In the genomic region with DNA sequence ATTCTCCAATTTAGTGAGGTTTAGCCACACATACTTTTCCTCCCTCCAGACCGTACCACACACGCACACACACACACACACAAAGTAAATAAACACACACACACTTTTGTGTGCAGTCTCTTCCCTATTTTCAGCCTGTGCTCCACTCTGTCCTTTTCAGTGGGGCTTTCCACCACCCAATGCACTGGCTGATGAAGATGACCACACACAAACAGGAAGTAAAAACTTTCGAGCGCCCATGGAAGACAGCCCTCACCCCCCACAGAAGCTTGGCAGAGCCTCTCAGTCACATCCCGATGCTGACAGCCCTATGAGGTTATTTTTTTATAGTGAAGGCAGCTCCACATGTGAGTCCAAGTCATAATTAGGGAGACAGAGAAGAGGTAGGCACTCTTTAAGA, we compare ENCODE assay signal across 15 mouse cellular contexts.
"Had no signal": no experiment of that assay in that cellular context is flagged by ENCODE, and none has a peak within 500 bp of the region (broad histone marks: within the 10 kb centered on the region; RNA-seq: fewer than 3 reads in every experiment).

No protein-coding gene starts in this region.

- H3K36me3 ChIP-seq: limb, embryonic 10.5 days; liver, embryonic 15.5 days; midbrain, embryonic 15.5 days; neural tube, embryonic 12.5 days had no signal

- DNase-seq: kidney, adult 11 months; kidney, adult 9 months; kidney, postnatal 10 days; kidney, postnatal 4 days; spleen, adult 18-20 months; thymus, adult 18-20 months; thymus, postnatal 14 days had no signal

- H3K9ac ChIP-seq: liver, embryonic 15.5 days; midbrain, embryonic 15.5 days; neural tube, embryonic 12.5 days had no signal

- H3K4me3 ChIP-seq: layer of hippocampus, adult 2 months; limb, embryonic 10.5 days; liver, embryonic 15.5 days; megakaryocyte, embryonic 14.5 days; midbrain, embryonic 15.5 days; neural tube, embryonic 12.5 days had no signal

- H3K4me2 ChIP-seq: liver, embryonic 11.5 days; liver, embryonic 15.5 days; midbrain, embryonic 11.5 days; midbrain, embryonic 15.5 days; neural tube, embryonic 12.5 days had no signal

- ATAC-seq: midbrain, embryonic 15.5 days had no signal

- H3K27ac ChIP-seq: layer of hippocampus, adult 2 months; limb, embryonic 10.5 days; liver, embryonic 15.5 days; midbrain, embryonic 15.5 days; neural tube, embryonic 12.5 days had no signal

- H3K27me3 ChIP-seq: liver, embryonic 15.5 days; midbrain, embryonic 15.5 days; neural tube, embryonic 12.5 days had no signal

- H3K9me3 ChIP-seq: limb, embryonic 10.5 days; liver, embryonic 15.5 days; megakaryocyte, embryonic 14.5 days; midbrain, embryonic 15.5 days; neural tube, embryonic 12.5 days had no signal

- H3K4me1 ChIP-seq: liver, embryonic 15.5 days; midbrain, embryonic 15.5 days had no signal
